Mouse (Mus musculus): ENCODE data around the gene Mbtd1. TPM values are rescaled to one million over a fixed set of nuclear protein-coding genes. Genes with fewer than 3 reads are reported as not detected.

Mbtd1 gene
- polyA plus RNA-seq, 1 experiment = 15.1 TPM

DNA sequence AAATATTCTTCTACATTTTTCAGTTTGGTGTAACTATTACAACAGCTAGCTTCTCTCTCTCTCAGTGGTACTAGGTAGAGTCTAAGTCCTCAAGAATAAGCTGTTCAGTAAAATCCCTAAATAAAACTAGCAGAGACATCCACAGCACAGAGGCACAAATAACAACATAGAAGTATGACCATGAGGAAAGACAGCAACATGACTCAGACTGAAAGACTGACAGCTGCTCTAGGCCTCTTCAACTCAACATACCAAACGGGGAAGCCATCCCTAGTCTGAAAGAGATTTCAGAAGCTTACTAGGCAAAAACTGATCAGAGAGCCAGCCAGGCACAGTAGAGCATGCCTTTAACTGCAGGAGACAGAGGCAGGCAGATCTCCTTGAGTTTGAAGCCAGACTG lies 23.0 kb upstream of the Mbtd1 start:
- Histone ChIP-seq H3K4me1 (ENCODE audit: control insufficient read depth, insufficient read depth, low read length) (no peaks in the 10 kb centered on the region), H3K27ac (ENCODE audit: insufficient read depth, low read length) (no peak overlapping the region), H3K4me3 (replicated peaks; ENCODE audit: insufficient read depth, low read depth, low read length) (no peak overlapping the region), H3K27me3 (ENCODE audit: control insufficient read depth, insufficient read depth, low read length) (no peaks in the 10 kb centered on the region)
- TF ChIP-seq CTCF (IDR thresholded peaks at IDR 0.05; ENCODE audit: borderline replicate concordance, insufficient read depth, low read depth, low read length) (no peak), POLR2A (IDR thresholded peaks at IDR 0.05; ENCODE audit: borderline replicate concordance, insufficient read depth, low read length) (no peak)
- 88% methylated on average over 1 of the region's 1 CpGs for WGBS
- no peak for DNase-seq

DNA sequence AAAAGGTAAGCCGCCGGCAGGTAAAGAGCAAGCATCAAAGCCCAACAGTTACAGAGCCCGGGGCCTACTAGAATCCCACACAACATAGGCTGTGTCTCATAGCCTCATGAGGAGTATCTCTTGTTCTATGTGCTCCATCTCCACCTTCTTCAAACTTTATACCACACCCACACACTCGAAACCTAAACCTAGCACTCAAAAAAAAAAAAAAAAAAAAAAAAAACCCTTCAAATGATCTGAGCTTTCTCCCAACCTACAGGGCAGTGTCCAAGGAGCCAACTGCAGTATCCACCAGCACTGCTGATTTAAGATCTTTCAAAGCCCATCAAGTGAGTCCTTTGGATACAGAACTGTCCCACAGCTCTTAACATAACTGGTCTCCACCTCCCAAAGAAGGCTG lies 1.6 kb upstream of the Mbtd1 start:
- H3K27me3 ChIP-seq (ENCODE audit: control insufficient read depth, insufficient read depth, low read length) = no peaks in the 10 kb centered on the region
- no peak for DNase-seq
- 81% methylated on average over 4 of the region's 4 CpGs for WGBS
- TF ChIP-seq POLR2A (IDR thresholded peaks at IDR 0.05; ENCODE audit: borderline replicate concordance, insufficient read depth, low read length) (no peak), CTCF (IDR thresholded peaks at IDR 0.05; ENCODE audit: borderline replicate concordance, insufficient read depth, low read depth, low read length) (no peak)
- H3K4me3 ChIP-seq (replicated peaks; ENCODE audit: insufficient read depth, low read depth, low read length) = peak overlapping the region; percentile 95
- H3K27ac ChIP-seq (ENCODE audit: insufficient read depth, low read length) = no peak overlapping the region
- peaks cover 7% of the 10 kb centered on the region; the same call in 1 of the 2 replicates for H3K4me1 ChIP-seq (ENCODE audit: control insufficient read depth, insufficient read depth, low read length)

DNA sequence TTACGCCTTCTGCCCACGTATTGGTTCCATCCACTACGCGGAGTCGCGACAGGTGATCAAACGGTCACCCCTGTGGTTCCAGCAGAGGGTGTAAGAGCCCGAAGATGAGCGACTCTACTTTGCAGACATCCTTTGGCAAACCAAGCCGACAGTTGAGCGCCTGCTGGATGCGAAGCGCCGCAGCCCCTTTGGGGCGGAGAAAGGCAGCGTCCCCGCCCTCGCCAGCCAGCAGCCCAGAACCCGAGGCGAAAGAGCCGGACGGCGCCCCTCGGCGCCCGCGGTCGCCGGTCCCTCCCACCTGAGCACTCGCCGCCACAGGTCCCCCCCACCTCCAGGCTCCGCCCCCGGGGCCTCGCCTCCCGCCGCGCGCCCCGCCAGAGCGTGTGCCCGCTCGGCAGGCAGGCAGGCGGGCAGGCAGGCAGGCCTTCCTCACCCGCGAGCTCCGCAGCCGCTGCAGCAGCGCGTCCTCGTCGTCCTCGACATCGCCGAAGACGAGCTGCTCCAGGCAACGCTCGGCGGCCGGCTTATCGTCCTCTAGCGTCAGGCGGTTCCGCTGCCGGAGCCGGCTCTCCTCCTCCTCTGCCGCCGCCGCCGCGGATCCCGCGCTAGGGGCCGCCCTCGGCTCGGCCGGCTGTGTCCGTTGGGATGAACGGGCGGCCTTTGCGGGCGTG lies 616 bp upstream of the Mbtd1 start:
- under 1% methylated on average over 77 of the region's 81 CpGs for WGBS
- TF ChIP-seq CTCF (IDR thresholded peaks at IDR 0.05; ENCODE audit: borderline replicate concordance, insufficient read depth, low read depth, low read length) (no peak), POLR2A (IDR thresholded peaks at IDR 0.05; ENCODE audit: borderline replicate concordance, insufficient read depth, low read length) (peak; percentile 14)
- peak overlapping the region; percentile 43 for H3K27ac ChIP-seq (ENCODE audit: insufficient read depth, low read length)
- H3K27me3 ChIP-seq (ENCODE audit: control insufficient read depth, insufficient read depth, low read length) = no peaks in the 10 kb centered on the region
- DNase-seq = peak in 1 of 2 experiments; percentile 73
- peak overlapping the region; percentile 95 for H3K4me3 ChIP-seq (replicated peaks; ENCODE audit: insufficient read depth, low read depth, low read length)
- peaks cover 7% of the 10 kb centered on the region; the same call in 1 of the 2 replicates for H3K4me1 ChIP-seq (ENCODE audit: control insufficient read depth, insufficient read depth, low read length)

DNA sequence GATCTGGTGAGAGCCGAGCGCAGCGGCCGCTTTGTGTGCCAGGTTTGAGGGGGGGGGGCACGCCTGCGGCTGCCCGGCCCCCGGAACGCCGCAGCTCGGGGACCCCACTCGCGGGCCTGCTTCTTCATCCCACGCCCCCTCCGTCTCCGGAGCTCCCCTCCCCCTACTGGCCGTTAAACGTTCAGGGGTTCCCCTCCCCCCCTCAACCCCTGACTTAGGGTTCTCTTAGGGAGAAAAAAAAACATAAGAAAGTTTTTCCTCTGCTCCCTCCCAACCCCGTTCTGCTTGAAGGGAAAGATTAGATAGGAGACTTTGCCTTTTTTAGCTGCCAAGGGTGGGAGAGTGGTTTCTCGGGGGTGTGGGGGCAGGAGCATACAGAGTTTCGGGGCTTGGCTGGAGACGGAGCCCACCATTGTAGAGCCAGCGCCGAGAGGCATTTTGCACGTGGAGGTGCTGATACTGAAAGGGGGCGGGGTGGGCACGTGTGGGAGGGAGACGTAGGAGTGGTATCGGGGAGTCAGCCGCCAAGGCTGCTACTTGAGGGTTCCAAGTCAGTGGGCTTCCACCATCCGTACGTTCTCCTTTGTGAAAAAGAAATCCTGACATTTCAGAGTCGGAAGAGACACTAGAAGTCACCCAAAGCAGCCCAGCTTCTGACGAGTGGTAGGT lies 893 bp downstream of the Mbtd1 start:
- Histone ChIP-seq H3K27ac (ENCODE audit: insufficient read depth, low read length) (peak overlapping the region; percentile 86; the same call in 1 of the 2 replicates), H3K4me3 (replicated peaks; ENCODE audit: insufficient read depth, low read depth, low read length) (peak overlapping the region; percentile 93), H3K4me1 (ENCODE audit: control insufficient read depth, insufficient read depth, low read length) (peaks cover 9% of the 10 kb centered on the region; the same call in 1 of the 2 replicates), H3K27me3 (ENCODE audit: control insufficient read depth, insufficient read depth, low read length) (no peaks in the 10 kb centered on the region)
- TF ChIP-seq POLR2A (IDR thresholded peaks at IDR 0.05; ENCODE audit: borderline replicate concordance, insufficient read depth, low read length) = no peak
- TF ChIP-seq CTCF (IDR thresholded peaks at IDR 0.05; ENCODE audit: borderline replicate concordance, insufficient read depth, low read depth, low read length) = no peak
- WGBS = under 1% methylated on average over 34 of the region's 34 CpGs
- DNase-seq = peak; percentile 25 to 33

DNA sequence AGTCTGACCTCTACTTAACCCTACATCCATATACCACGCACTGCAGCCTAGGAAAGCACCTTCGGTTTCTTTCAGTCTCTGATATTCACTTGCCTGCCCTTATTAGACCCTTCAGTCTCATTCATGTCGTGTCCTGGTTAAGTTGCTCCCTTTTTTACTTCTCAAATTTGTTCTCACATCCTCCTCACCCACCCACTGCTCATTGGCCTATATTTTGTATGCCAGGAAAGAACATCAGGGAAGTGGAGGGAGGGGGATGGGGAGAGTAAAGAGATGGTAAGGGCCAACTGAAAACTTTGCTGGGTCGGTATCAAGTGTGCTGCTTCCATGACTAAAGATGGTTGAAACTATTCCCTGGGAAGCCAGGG lies 1.4 kb downstream of the Mbtd1 start:
- Histone ChIP-seq H3K27ac (ENCODE audit: insufficient read depth, low read length) (no peak overlapping the region), H3K4me3 (replicated peaks; ENCODE audit: insufficient read depth, low read depth, low read length) (peak overlapping the region; percentile 93), H3K27me3 (ENCODE audit: control insufficient read depth, insufficient read depth, low read length) (no peaks in the 10 kb centered on the region), H3K4me1 (ENCODE audit: control insufficient read depth, insufficient read depth, low read length) (peaks cover 11% of the 10 kb centered on the region)
- DNase-seq = peak in 1 of 2 experiments; percentile 17
- 2% methylated on average over 4 of the region's 4 CpGs for whole genome bisulfite sequencing
- TF ChIP-seq POLR2A (IDR thresholded peaks at IDR 0.05; ENCODE audit: borderline replicate concordance, insufficient read depth, low read length) (no peak), CTCF (IDR thresholded peaks at IDR 0.05; ENCODE audit: borderline replicate concordance, insufficient read depth, low read depth, low read length) (no peak)

DNA sequence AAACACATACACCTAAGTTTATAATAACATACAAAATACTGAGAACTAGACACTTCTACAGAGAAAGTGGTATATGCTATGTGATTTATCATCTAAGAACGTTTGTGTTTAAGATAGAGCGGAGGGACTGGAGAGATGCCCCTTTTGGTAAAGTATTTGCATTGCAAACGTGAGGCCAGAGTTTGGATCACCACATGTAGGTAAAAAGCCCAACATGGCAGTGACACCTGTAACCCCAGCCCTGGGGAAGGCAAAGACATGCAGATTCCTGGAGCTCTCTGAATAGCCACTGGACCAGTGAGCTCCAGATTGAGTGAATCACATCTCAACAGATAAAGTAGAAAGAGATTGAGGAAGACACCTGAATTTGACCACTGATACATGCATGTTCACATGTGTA lies 12.1 kb downstream of the Mbtd1 start:
- 84% methylated on average over 3 of the region's 3 CpGs for WGBS
- no peak for TF ChIP-seq CTCF (IDR thresholded peaks at IDR 0.05; ENCODE audit: borderline replicate concordance, insufficient read depth, low read depth, low read length)
- TF ChIP-seq POLR2A (IDR thresholded peaks at IDR 0.05; ENCODE audit: borderline replicate concordance, insufficient read depth, low read length) = no peak
- H3K27ac ChIP-seq (ENCODE audit: insufficient read depth, low read length) = no peak overlapping the region
- no peak for DNase-seq
- H3K4me3 ChIP-seq (replicated peaks; ENCODE audit: insufficient read depth, low read depth, low read length) = no peak overlapping the region
- no peaks in the 10 kb centered on the region for H3K4me1 ChIP-seq (ENCODE audit: control insufficient read depth, insufficient read depth, low read length)
- H3K27me3 ChIP-seq (ENCODE audit: control insufficient read depth, insufficient read depth, low read length) = no peaks in the 10 kb centered on the region

DNA sequence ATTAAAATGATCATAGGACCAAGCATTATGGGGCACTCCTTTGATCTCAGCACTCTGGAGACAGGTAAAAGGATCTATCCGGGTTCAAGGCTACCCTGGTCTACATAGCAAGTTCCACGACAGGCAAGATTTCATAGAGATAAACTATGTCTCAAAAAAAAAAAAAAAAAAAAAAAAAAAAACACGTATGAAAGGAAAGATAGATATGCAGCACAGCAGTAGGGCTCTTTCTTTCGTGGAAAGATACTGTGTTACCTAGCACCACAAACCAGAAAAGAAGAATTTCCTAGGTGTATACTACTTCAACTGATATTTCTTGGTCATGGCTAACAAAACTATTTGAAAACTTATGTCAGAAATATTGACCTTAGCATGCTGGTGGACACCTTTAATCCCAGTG lies 21.2 kb downstream of the Mbtd1 start:
- no peak for TF ChIP-seq POLR2A (IDR thresholded peaks at IDR 0.05; ENCODE audit: borderline replicate concordance, insufficient read depth, low read length)
- TF ChIP-seq CTCF (IDR thresholded peaks at IDR 0.05; ENCODE audit: borderline replicate concordance, insufficient read depth, low read depth, low read length) = no peak
- Histone ChIP-seq H3K4me3 (replicated peaks; ENCODE audit: insufficient read depth, low read depth, low read length) (no peak overlapping the region), H3K27ac (ENCODE audit: insufficient read depth, low read length) (no peak overlapping the region), H3K4me1 (ENCODE audit: control insufficient read depth, insufficient read depth, low read length) (no peaks in the 10 kb centered on the region), H3K27me3 (ENCODE audit: control insufficient read depth, insufficient read depth, low read length) (no peaks in the 10 kb centered on the region)
- WGBS = 90% methylated on average over 4 of the region's 4 CpGs
- DNase-seq = no peak

DNA sequence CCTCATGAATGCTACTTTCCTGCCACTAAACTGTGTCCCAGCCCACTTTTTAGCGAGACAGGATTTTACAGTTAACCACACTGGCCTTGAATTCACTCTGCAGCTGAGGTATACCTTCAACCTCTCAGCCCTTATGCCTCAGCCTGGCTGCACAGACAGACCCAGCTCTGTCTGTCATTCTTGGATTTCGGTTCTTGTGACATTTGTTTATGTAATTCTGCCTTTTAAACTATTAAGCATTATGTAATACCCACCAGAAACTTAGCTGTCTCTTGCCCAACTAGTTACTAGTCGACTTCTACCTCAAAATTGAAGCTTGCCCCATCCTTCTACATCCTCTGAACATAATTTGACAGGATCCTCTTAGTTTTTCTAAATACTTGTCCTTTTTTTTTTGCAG lies 22.2 kb downstream of the Mbtd1 start:
- no peak overlapping the region for H3K27ac ChIP-seq (ENCODE audit: insufficient read depth, low read length)
- no peaks in the 10 kb centered on the region for H3K4me1 ChIP-seq (ENCODE audit: control insufficient read depth, insufficient read depth, low read length)
- no peak overlapping the region for H3K4me3 ChIP-seq (replicated peaks; ENCODE audit: insufficient read depth, low read depth, low read length)
- no peak for DNase-seq
- 89% methylated on average over 3 of the region's 3 CpGs for WGBS
- no peaks in the 10 kb centered on the region for H3K27me3 ChIP-seq (ENCODE audit: control insufficient read depth, insufficient read depth, low read length)
- TF ChIP-seq CTCF (IDR thresholded peaks at IDR 0.05; ENCODE audit: borderline replicate concordance, insufficient read depth, low read depth, low read length) = no peak
- no peak for TF ChIP-seq POLR2A (IDR thresholded peaks at IDR 0.05; ENCODE audit: borderline replicate concordance, insufficient read depth, low read length)

Measured in cerebellum, adult 2 months (tissue).